Mouse (Mus musculus): ENCODE measurements around the gene Pcbp2.

The Pcbp2 gene

GRCm38 (mm10) chr15:102508336-102508735, 38.0 kb downstream of the Pcbp2 start:
- no peak for DNase-seq

GRCm38 (mm10) chr15:102510110-102510509, 39.8 kb downstream of the Pcbp2 start:
- no peak for DNase-seq

GRCm38 (mm10) chr15:102510590-102511284, 40.4 kb downstream of the Pcbp2 start:
- DNase-seq = peak; percentile 88

- DNase-seq = no peak
These were observed 41.0 kb downstream of the Pcbp2 start for GRCm38 (mm10) chr15:102511285-102511833.

- no peak for DNase-seq
These were observed 41.7 kb downstream of the Pcbp2 start for GRCm38 (mm10) chr15:102512010-102512409.

- no peak for DNase-seq
These were observed 42.1 kb downstream of the Pcbp2 start for GRCm38 (mm10) chr15:102512471-102512870.

GRCm38 (mm10) chr15:102513004-102513403, 42.7 kb downstream of the Pcbp2 start:
- DNase-seq = no peak

GRCm38 (mm10) chr15:102515261-102515660, 44.9 kb downstream of the Pcbp2 start:
- no peak for DNase-seq

- no peak for DNase-seq
These were observed 45.5 kb downstream of the Pcbp2 start for GRCm38 (mm10) chr15:102515791-102516190.

GRCm38 (mm10) chr15:102516293-102516692, 46.0 kb downstream of the Pcbp2 start:
- DNase-seq = no peak

- peak; percentile 63 for DNase-seq
These were observed 46.5 kb downstream of the Pcbp2 start, which contains the start of gene Map3k12 for GRCm38 (mm10) chr15:102516728-102517404. Map3k12 (minus strand) TSS chr15:102517064.

- no peak for DNase-seq
These were observed 47.3 kb downstream of the Pcbp2 start for GRCm38 (mm10) chr15:102517631-102517975.

GRCm38 (mm10) chr15:102517976-102518858, 47.9 kb downstream of the Pcbp2 start, which contains the start of gene Tarbp2:
Tarbp2 (plus strand) TSS chr15:102518192.
- DNase-seq = peak; percentile 100

- DNase-seq = no peak
These were observed 48.5 kb downstream of the Pcbp2 start for GRCm38 (mm10) chr15:102518859-102519201.

GRCm38 (mm10) chr15:102519211-102520141, 49.1 kb downstream of the Pcbp2 start:
- no peak for DNase-seq

GRCm38 (mm10) chr15:102520416-102520815, 50.1 kb downstream of the Pcbp2 start:
- DNase-seq = no peak

GRCm38 (mm10) chr15:102521480-102521879, 51.1 kb downstream of the Pcbp2 start:
- no peak for DNase-seq

GRCm38 (mm10) chr15:102524892-102525485, 54.6 kb downstream of the Pcbp2 start, which contains the start of gene Npff:
Npff (minus strand) TSS chr15:102524942.
- peak; percentile 84 for DNase-seq

- no peak for DNase-seq
These were observed 56.0 kb downstream of the Pcbp2 start for GRCm38 (mm10) chr15:102526111-102527002.

GRCm38 (mm10) chr15:102527936-102528335, 57.6 kb downstream of the Pcbp2 start:
- DNase-seq = no peak
